Mouse (Mus musculus) neural tube, embryonic 10.5 days (tissue): ENCODE results near the gene Dync1li2.

Experiments used
- DNase-seq: peaks from one replicate; pipeline ENCODE4 v3.0.0-alpha.2; 2017; ENCODE audit warnings: low spot score; ENCODE audit errors: extremely low spot score

Gene Dync1li2

GRCm38 (mm10) chr8:104414204-104414603 lies 28.6 kb downstream of the Dync1li2 start:
- no peak for DNase-seq

GRCm38 (mm10) chr8:104413770-104414169 lies 29.1 kb downstream of the Dync1li2 start:
- DNase-seq = no peak

GRCm38 (mm10) chr8:104412805-104413532 lies 29.9 kb downstream of the Dync1li2 start:
- no peak for DNase-seq

GRCm38 (mm10) chr8:104411972-104412371 lies 30.9 kb downstream of the Dync1li2 start:
- DNase-seq = no peak

GRCm38 (mm10) chr8:104411468-104411867 lies 31.4 kb downstream of the Dync1li2 start:
- DNase-seq = no peak

GRCm38 (mm10) chr8:104410628-104411273 lies 32.1 kb downstream of the Dync1li2 start:
- no peak for DNase-seq

GRCm38 (mm10) chr8:104408328-104409110 lies 34.3 kb downstream of the Dync1li2 start:
- DNase-seq = no peak

- no peak for DNase-seq
These were observed 36.3 kb downstream of the Dync1li2 start for GRCm38 (mm10) chr8:104406340-104407128.

- DNase-seq = no peak
These were observed 37.2 kb downstream of the Dync1li2 start for GRCm38 (mm10) chr8:104405430-104406187.

GRCm38 (mm10) chr8:104403596-104403995 lies 39.3 kb downstream of the Dync1li2 start:
- no peak for DNase-seq

- DNase-seq = no peak
These were observed 47.0 kb downstream of the Dync1li2 start, which contains the start of gene Cmtm4 for GRCm38 (mm10) chr8:104395703-104396357. Gene Cmtm4 (minus strand): TSS chr8:104395807.

- peak; percentile 73 for DNase-seq
These were observed 47.8 kb downstream of the Dync1li2 start for GRCm38 (mm10) chr8:104394801-104395702.

GRCm38 (mm10) chr8:104393767-104394166 lies 49.1 kb downstream of the Dync1li2 start:
- no peak for DNase-seq

- no peak for DNase-seq
These were observed 49.7 kb downstream of the Dync1li2 start for GRCm38 (mm10) chr8:104393139-104393538.

GRCm38 (mm10) chr8:104390245-104390644 lies 52.6 kb downstream of the Dync1li2 start:
- no peak for DNase-seq

GRCm38 (mm10) chr8:104387980-104388379 lies 54.9 kb downstream of the Dync1li2 start:
- no peak for DNase-seq

GRCm38 (mm10) chr8:104387501-104387900 lies 55.3 kb downstream of the Dync1li2 start:
- DNase-seq = no peak

- no peak for DNase-seq
These were observed 56.2 kb downstream of the Dync1li2 start for GRCm38 (mm10) chr8:104386693-104387092.

GRCm38 (mm10) chr8:104383977-104384376 lies 58.9 kb downstream of the Dync1li2 start:
- DNase-seq = no peak
